Mouse (Mus musculus): ENCODE measurements around the gene Crybg1. TPM values are rescaled to one million over a fixed set of nuclear protein-coding genes. Genes with fewer than 3 reads are reported as not detected.

The Crybg1 gene
- polyA plus RNA-seq, 1 experiment from 2014 or later, result 4.6 TPM

- 90% methylated on average over 2 of the region's 2 CpGs for WGBS
Measured at GRCm38 (mm10) chr10:44091757-44092156, 56.9 kb downstream of the Crybg1 start.

GRCm38 (mm10) chr10:44080351-44080750 lies 68.3 kb downstream of the Crybg1 start:
- H3K36me3 ChIP-seq, result no peaks in the 10 kb centered on the region
- 65% methylated on average over 6 of the region's 6 CpGs for WGBS
- H3K4me1 ChIP-seq, result no peaks in the 10 kb centered on the region
- H3K9ac ChIP-seq, result no peak overlapping the region
- H3K27me3 ChIP-seq, result no peaks in the 10 kb centered on the region
- no peak overlapping the region for H3K27ac ChIP-seq (replicated peaks)
- ATAC-seq (ENCODE audit: insufficient number of reproducible peaks, low FRiP score, low TSS enrichment, low read depth), result no peak
- H3K4me2 ChIP-seq (replicated peaks), result no peak overlapping the region
- H3K4me3 ChIP-seq (replicated peaks), result no peak overlapping the region
- H3K9me3 ChIP-seq (replicated peaks), result no peaks in the 10 kb centered on the region

More at GRCm38 (mm10) chr10:44091757-44092156, 56.9 kb downstream of the Crybg1 start:
- no peak overlapping the region for H3K4me3 ChIP-seq (replicated peaks)
- no peak overlapping the region for H3K9ac ChIP-seq
- ATAC-seq (ENCODE audit: insufficient number of reproducible peaks, low FRiP score, low TSS enrichment, low read depth), result no peak
- no peaks in the 10 kb centered on the region for H3K4me1 ChIP-seq
- no peak overlapping the region for H3K4me2 ChIP-seq (replicated peaks)
- H3K9me3 ChIP-seq (replicated peaks), result peaks cover 7% of the 10 kb centered on the region; the same call in 1 of the 2 replicates
- no peak overlapping the region for H3K27ac ChIP-seq (replicated peaks)
- H3K36me3 ChIP-seq, result no peaks in the 10 kb centered on the region
- H3K27me3 ChIP-seq, result no peaks in the 10 kb centered on the region

- Histone ChIP-seq H3K27ac (replicated peaks) (peak overlapping the region; percentile 61; the same call in 1 of the 2 replicates), H3K4me2 (replicated peaks) (no peak overlapping the region), H3K4me3 (replicated peaks) (no peak overlapping the region), H3K36me3 (no peaks in the 10 kb centered on the region), H3K9ac (no peak overlapping the region), H3K4me1 (no peaks in the 10 kb centered on the region), H3K9me3 (replicated peaks) (no peaks in the 10 kb centered on the region), H3K27me3 (no peaks in the 10 kb centered on the region)
- WGBS, result 51% methylated on average over 6 of the region's 6 CpGs
- no peak for ATAC-seq (ENCODE audit: insufficient number of reproducible peaks, low FRiP score, low TSS enrichment, low read depth)
Measured at GRCm38 (mm10) chr10:44078799-44079521, 69.7 kb downstream of the Crybg1 start.

GRCm38 (mm10) chr10:44071095-44071494 lies 77.6 kb downstream of the Crybg1 start:
- H3K27me3 ChIP-seq, result no peaks in the 10 kb centered on the region
- H3K36me3 ChIP-seq, result no peaks in the 10 kb centered on the region
- no peaks in the 10 kb centered on the region for H3K9me3 ChIP-seq (replicated peaks)
- H3K4me1 ChIP-seq, result no peaks in the 10 kb centered on the region
- H3K4me2 ChIP-seq (replicated peaks), result no peak overlapping the region
- no peak overlapping the region for H3K9ac ChIP-seq
- 8% methylated on average over 4 of the region's 4 CpGs for WGBS
- no peak overlapping the region for H3K4me3 ChIP-seq (replicated peaks)
- no peak overlapping the region for H3K27ac ChIP-seq (replicated peaks)
- no peak for ATAC-seq (ENCODE audit: insufficient number of reproducible peaks, low FRiP score, low TSS enrichment, low read depth)

GRCm38 (mm10) chr10:44069131-44069530 lies 79.5 kb downstream of the Crybg1 start:
- no peak overlapping the region for H3K27ac ChIP-seq (replicated peaks)
- H3K27me3 ChIP-seq, result no peaks in the 10 kb centered on the region
- H3K4me3 ChIP-seq (replicated peaks), result no peak overlapping the region
- ATAC-seq (ENCODE audit: insufficient number of reproducible peaks, low FRiP score, low TSS enrichment, low read depth), result no peak
- H3K4me2 ChIP-seq (replicated peaks), result no peak overlapping the region
- 76% methylated on average over 7 of the region's 7 CpGs for WGBS
- H3K36me3 ChIP-seq, result no peaks in the 10 kb centered on the region
- no peak overlapping the region for H3K9ac ChIP-seq
- H3K4me1 ChIP-seq, result no peaks in the 10 kb centered on the region
- no peaks in the 10 kb centered on the region for H3K9me3 ChIP-seq (replicated peaks)

- 83% methylated on average over 6 of the region's 6 CpGs for WGBS
- no peaks in the 10 kb centered on the region for H3K36me3 ChIP-seq
Measured at GRCm38 (mm10) chr10:44065848-44066360, 82.7 kb downstream of the Crybg1 start.

GRCm38 (mm10) chr10:44062981-44063380 lies 85.7 kb downstream of the Crybg1 start:
- H3K27me3 ChIP-seq, result no peaks in the 10 kb centered on the region
- no peak for ATAC-seq (ENCODE audit: insufficient number of reproducible peaks, low FRiP score, low TSS enrichment, low read depth)
- WGBS, result 87% methylated on average over 4 of the region's 4 CpGs

More at GRCm38 (mm10) chr10:44065848-44066360, 82.7 kb downstream of the Crybg1 start:
- Histone ChIP-seq H3K27me3 (no peaks in the 10 kb centered on the region), H3K4me3 (replicated peaks) (no peak overlapping the region), H3K4me2 (replicated peaks) (no peak overlapping the region), H3K9ac (no peak overlapping the region), H3K9me3 (replicated peaks) (no peaks in the 10 kb centered on the region), H3K27ac (replicated peaks) (no peak overlapping the region), H3K4me1 (no peaks in the 10 kb centered on the region)
- ATAC-seq (ENCODE audit: insufficient number of reproducible peaks, low FRiP score, low TSS enrichment, low read depth), result no peak

GRCm38 (mm10) chr10:44050913-44051312 lies 97.7 kb downstream of the Crybg1 start:
- Histone ChIP-seq H3K9me3 (replicated peaks) (no peaks in the 10 kb centered on the region), H3K27ac (replicated peaks) (no peak overlapping the region), H3K27me3 (no peaks in the 10 kb centered on the region), H3K36me3 (no peaks in the 10 kb centered on the region), H3K4me3 (replicated peaks) (no peak overlapping the region), H3K4me2 (replicated peaks) (no peak overlapping the region), H3K9ac (no peak overlapping the region), H3K4me1 (no peaks in the 10 kb centered on the region)
- WGBS, result 78% methylated on average over 6 of the region's 6 CpGs
- no peak for ATAC-seq (ENCODE audit: insufficient number of reproducible peaks, low FRiP score, low TSS enrichment, low read depth)

More at GRCm38 (mm10) chr10:44062981-44063380, 85.7 kb downstream of the Crybg1 start:
- H3K4me1 ChIP-seq, result no peaks in the 10 kb centered on the region
- H3K27ac ChIP-seq (replicated peaks), result no peak overlapping the region
- no peaks in the 10 kb centered on the region for H3K36me3 ChIP-seq
- H3K4me2 ChIP-seq (replicated peaks), result no peak overlapping the region
- no peak overlapping the region for H3K9ac ChIP-seq
- no peak overlapping the region for H3K4me3 ChIP-seq (replicated peaks)
- no peaks in the 10 kb centered on the region for H3K9me3 ChIP-seq (replicated peaks)

GRCm38 (mm10) chr10:44044727-44045126 lies 103.9 kb downstream of the Crybg1 start:
- no peaks in the 10 kb centered on the region for H3K36me3 ChIP-seq
- H3K4me2 ChIP-seq (replicated peaks), result no peak overlapping the region
- H3K4me3 ChIP-seq (replicated peaks), result no peak overlapping the region
- H3K27me3 ChIP-seq, result no peaks in the 10 kb centered on the region
- ATAC-seq (ENCODE audit: insufficient number of reproducible peaks, low FRiP score, low TSS enrichment, low read depth), result no peak
- H3K9ac ChIP-seq, result no peak overlapping the region
- H3K27ac ChIP-seq (replicated peaks), result no peak overlapping the region
- 68% methylated on average over 4 of the region's 4 CpGs for WGBS
- H3K9me3 ChIP-seq (replicated peaks), result no peaks in the 10 kb centered on the region
- H3K4me1 ChIP-seq, result no peaks in the 10 kb centered on the region; the same call in 1 of the 2 replicates

GRCm38 (mm10) chr10:44043630-44044029 lies 105.0 kb downstream of the Crybg1 start:
- Histone ChIP-seq H3K27me3 (no peaks in the 10 kb centered on the region), H3K4me3 (replicated peaks) (no peak overlapping the region), H3K9ac (no peak overlapping the region), H3K9me3 (replicated peaks) (no peaks in the 10 kb centered on the region), H3K36me3 (no peaks in the 10 kb centered on the region), H3K27ac (replicated peaks) (no peak overlapping the region), H3K4me2 (replicated peaks) (no peak overlapping the region), H3K4me1 (no peaks in the 10 kb centered on the region; the same call in 1 of the 2 replicates)
- no peak for ATAC-seq (ENCODE audit: insufficient number of reproducible peaks, low FRiP score, low TSS enrichment, low read depth)
- 65% methylated on average over 7 of the region's 7 CpGs for WGBS

- Histone ChIP-seq H3K4me1 (peaks cover 6% of the 10 kb centered on the region), H3K27me3 (no peaks in the 10 kb centered on the region), H3K9ac (no peak overlapping the region), H3K4me3 (replicated peaks) (no peak overlapping the region), H3K36me3 (no peaks in the 10 kb centered on the region), H3K9me3 (replicated peaks) (no peaks in the 10 kb centered on the region), H3K27ac (replicated peaks) (no peak overlapping the region), H3K4me2 (replicated peaks) (no peak overlapping the region)
- WGBS, result 88% methylated on average over 2 of the region's 2 CpGs
- no peak for ATAC-seq (ENCODE audit: insufficient number of reproducible peaks, low FRiP score, low TSS enrichment, low read depth)
Measured at GRCm38 (mm10) chr10:44039185-44039584, 109.5 kb downstream of the Crybg1 start.

Measured in embryonic facial prominence, embryonic 15.5 days (tissue).